Mouse (Mus musculus) limb, embryonic 14.5 days (tissue): Measurements from ENCODE around the gene Capn12. TPM values are rescaled to one million over a fixed set of nuclear protein-coding genes. Genes with fewer than 3 reads are reported as not detected.

ENCODE experiments used
- ATAC-seq: fragments of 200-750 bp; cut with Nextera tagmentation; 2 replicates; pipeline ENCODE4 v1.8.0; 2017; ENCODE audit warnings: low read depth, moderate number of reproducible peaks, moderate TSS enrichment; ENCODE audit not compliant: low FRiP score
- DNase-seq: peaks from one replicate; pipeline ENCODE4 v3.0.0-alpha.2; 2015; ENCODE audit warnings: low spot score
- H3K27ac ChIP-seq: fragments of 300-500 bp; sonication (generic); replicated peaks from 2 replicates; pipeline ENCODE4 v1.5.1; 2014; ENCODE audit warnings: low read depth, mild to moderate bottlenecking, low read length, moderate library complexity, mixed read lengths
- H3K27me3 ChIP-seq: fragments of 300-500 bp; sonication (generic); 2 replicates; pipeline ENCODE4 v1.6.1; 2014; ENCODE audit warnings: low read length, mixed read lengths; ENCODE audit not compliant: control insufficient read depth, insufficient read depth
- H3K36me3 ChIP-seq: fragments of 300-500 bp; sonication (generic); 2 replicates; pipeline ENCODE4 v1.6.1; 2014; ENCODE audit warnings: mild to moderate bottlenecking, low read length, moderate library complexity, mixed read lengths; ENCODE audit not compliant: control insufficient read depth, insufficient read depth
- H3K4me1 ChIP-seq: fragments of 300-500 bp; sonication (generic); 2 replicates; pipeline ENCODE4 v1.6.1; 2014; ENCODE audit warnings: antibody characterized with exemption, low read length, mixed read lengths; ENCODE audit not compliant: control insufficient read depth, insufficient read depth
- H3K4me2 ChIP-seq: fragments of 300-500 bp; sonication (generic); replicated peaks from 2 replicates; pipeline ENCODE4 v1.6.1; 2014; ENCODE audit warnings: low read depth, mild to moderate bottlenecking, low read length, moderate library complexity; ENCODE audit not compliant: severe bottlenecking
- H3K4me3 ChIP-seq: fragments of 300-500 bp; sonication (generic); replicated peaks from 2 replicates; pipeline ENCODE4 v1.5.1; 2014; ENCODE audit warnings: low read length
- H3K9ac ChIP-seq: fragments of 300-500 bp; sonication (generic); 2 replicates; pipeline ENCODE4 v1.6.1; 2014; ENCODE audit warnings: mild to moderate bottlenecking, low read depth, low read length, moderate library complexity; ENCODE audit not compliant: severe bottlenecking
- H3K9me3 ChIP-seq: fragments of 300-500 bp; sonication (generic); 2 replicates; pipeline ENCODE4 v1.6.1; 2016; ENCODE audit warnings: low read length; ENCODE audit not compliant: control insufficient read depth
- POLR2A ChIP-seq: fragments of 200-500 bp; IDR thresholded peaks from 2 replicates; pipeline ENCODE4 v1.8.0; 2012; ENCODE audit warnings: inconsistent platforms, mild to moderate bottlenecking, moderate library complexity, borderline replicate concordance; ENCODE audit not compliant: insufficient read depth, insufficient read length; ENCODE audit errors: extremely low read depth
- WGBS: fragments of 180-500 bp; shearing (Covaris S2); extraction: QIAGEN DNeasy Blood & Tissue Kit; methylation state at CpG from one replicate; pipeline ENCODE4 v1.1.7; 2014; 5-methylcytosine and 5-hydroxymethylcytosine counted together
- polyA plus RNA-seq, 2 experiments: library from polyadenylated mRNA; depleted of rRNA in 1 of 2; stranded (reverse) in 1 of 2; unstranded in 1 of 2; fragments of >200 nt; fragmentation: Nextera tagmentation in 1 of 2; extraction: Ambion mirVana in 1 of 2; gene quantifications; 2 replicates each; pipeline versions ENCODE4 v1.2.1 to v1.2.3; 2012 to 2014

The Capn12 gene
- polyA plus RNA-seq, 2 experiments: 0.25 to 0.58 TPM

DNA sequence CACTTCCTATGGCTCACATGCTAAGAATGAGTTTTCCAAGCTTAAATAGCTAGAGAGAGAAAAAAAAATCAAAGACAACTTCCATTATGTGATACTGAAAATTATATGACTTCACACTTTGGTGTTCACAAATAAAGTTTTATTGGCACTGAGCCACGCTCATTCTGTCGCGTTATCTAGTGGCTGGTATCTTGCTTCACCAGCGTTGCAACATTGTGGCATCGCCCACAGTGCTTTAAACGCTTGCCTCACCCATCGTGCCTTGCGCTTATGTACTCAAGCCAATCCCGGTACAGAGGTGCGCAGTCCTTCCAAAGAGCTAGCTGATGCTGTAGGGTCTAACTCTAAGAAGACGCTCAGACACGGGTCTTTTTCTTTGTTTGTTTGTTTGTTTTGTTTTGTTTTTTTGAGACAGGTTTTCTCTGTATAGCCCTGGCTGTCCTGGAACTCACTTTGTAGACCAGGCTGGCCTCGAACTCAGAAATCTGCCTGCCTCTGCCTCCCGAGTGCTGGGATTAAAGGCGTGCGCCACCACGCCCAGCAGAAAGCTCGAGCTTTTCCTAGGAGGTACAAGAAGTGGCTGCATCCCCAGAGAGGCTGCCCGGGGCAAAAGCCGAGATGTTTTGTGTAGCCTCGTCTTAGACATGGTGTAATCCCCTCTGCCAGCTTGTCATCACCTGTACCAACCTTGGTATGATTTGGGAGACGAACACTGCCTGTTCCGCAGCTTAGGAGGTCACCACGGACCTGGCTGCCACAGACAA lies 10.1 kb upstream of the Capn12 start:
- no peak for ATAC-seq
- Histone ChIP-seq H3K9me3 (no peaks in the 10 kb centered on the region), H3K4me3 (no peak overlapping the region), H3K4me2 (no peak overlapping the region), H3K27ac (no peak overlapping the region), H3K9ac (no peak overlapping the region), H3K36me3 (no peaks in the 10 kb centered on the region), H3K27me3 (no peaks in the 10 kb centered on the region), H3K4me1 (no peaks in the 10 kb centered on the region; the same call in 1 of the 2 replicates)
- WGBS: 88% methylated on average over 24 of the region's 24 CpGs
- TF ChIP-seq POLR2A: no peak
- no peak for DNase-seq

GRCm38 (mm10) chr7:28874565-28874964 lies 6.7 kb upstream of the Capn12 start:
- 45% methylated on average over 2 of the region's 2 CpGs for WGBS
- H3K4me2 ChIP-seq: no peak overlapping the region
- no peak for TF ChIP-seq POLR2A
- no peak overlapping the region for H3K9ac ChIP-seq
- ATAC-seq: no peak
- no peak overlapping the region for H3K4me3 ChIP-seq
- H3K36me3 ChIP-seq: no peaks in the 10 kb centered on the region
- no peaks in the 10 kb centered on the region for H3K27me3 ChIP-seq
- no peak overlapping the region for H3K27ac ChIP-seq
- no peaks in the 10 kb centered on the region for H3K9me3 ChIP-seq
- DNase-seq: no peak
- H3K4me1 ChIP-seq: no peaks in the 10 kb centered on the region

DNA sequence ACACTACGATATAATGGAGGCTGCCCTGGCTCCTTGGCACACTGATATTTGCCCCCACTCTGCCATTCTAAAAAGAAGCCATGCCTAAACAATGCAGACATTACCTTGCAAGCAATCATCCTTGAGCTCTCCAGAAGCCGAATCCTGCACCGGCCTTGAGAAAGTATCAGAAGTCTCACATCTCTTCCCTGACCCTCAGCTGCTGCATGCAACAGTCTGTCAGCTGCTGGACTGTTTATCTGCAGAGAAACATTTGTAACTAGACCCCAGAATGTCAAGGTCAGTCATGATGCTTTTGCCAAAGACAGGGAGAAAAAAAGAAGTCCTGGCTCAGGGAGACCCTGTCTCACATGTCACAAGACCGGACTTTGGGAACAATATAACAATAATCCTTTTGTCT lies 5.1 kb upstream of the Capn12 start:
- WGBS: 78% methylated on average over 4 of the region's 4 CpGs
- Histone ChIP-seq H3K27ac (no peak overlapping the region), H3K4me3 (no peak overlapping the region), H3K9ac (no peak overlapping the region), H3K27me3 (no peaks in the 10 kb centered on the region), H3K36me3 (no peaks in the 10 kb centered on the region), H3K4me2 (no peak overlapping the region), H3K4me1 (no peaks in the 10 kb centered on the region), H3K9me3 (no peaks in the 10 kb centered on the region)
- DNase-seq: no peak
- TF ChIP-seq POLR2A: no peak
- no peak for ATAC-seq

DNA sequence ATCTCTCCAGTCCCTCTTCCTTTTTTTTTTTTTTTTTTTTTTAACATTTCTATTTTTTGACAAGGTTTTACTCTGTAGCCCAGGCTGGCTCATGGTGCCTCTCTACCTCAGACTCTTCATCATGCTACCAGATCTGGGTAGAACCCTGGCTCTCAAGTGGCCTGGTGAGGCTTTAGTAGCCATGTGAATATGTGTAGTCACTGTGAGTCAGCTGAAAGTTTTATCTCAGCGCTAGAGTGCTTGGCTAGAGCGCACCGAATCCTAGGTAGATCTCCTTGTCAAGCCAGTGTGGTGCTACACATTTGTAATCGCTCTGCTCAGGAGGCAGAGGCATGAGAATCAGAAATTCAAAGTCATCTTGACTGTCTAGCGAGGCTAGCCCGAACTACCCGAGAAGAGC lies 4.1 kb upstream of the Capn12 start:
- no peak for TF ChIP-seq POLR2A
- H3K9me3 ChIP-seq: no peaks in the 10 kb centered on the region
- WGBS: 86% methylated on average over 7 of the region's 7 CpGs
- H3K4me1 ChIP-seq: no peaks in the 10 kb centered on the region
- H3K27me3 ChIP-seq: no peaks in the 10 kb centered on the region
- no peaks in the 10 kb centered on the region for H3K36me3 ChIP-seq
- H3K4me2 ChIP-seq: no peak overlapping the region
- H3K27ac ChIP-seq: no peak overlapping the region
- DNase-seq (no peak), ATAC-seq (no peak)
- H3K4me3 ChIP-seq: no peak overlapping the region
- no peak overlapping the region for H3K9ac ChIP-seq

DNA sequence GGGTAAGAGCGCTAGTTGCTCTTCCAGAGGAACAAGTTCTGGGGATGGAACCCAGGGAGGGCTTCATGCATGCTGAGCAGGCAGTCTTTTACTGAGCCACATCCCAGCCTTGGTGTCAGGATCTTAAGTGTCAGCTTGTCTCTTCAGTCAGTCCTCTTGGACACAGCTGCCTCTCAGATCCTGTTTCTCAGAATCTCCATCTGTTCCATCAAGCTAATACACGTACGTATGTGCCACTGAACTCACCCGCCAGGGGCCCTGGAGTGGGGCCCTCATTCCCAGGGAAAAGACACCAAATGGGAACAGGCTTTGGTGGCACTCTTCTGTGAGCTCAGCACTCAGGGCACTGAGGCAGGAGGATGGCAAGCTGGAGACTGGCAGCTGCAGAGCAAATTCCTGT lies 3.4 kb upstream of the Capn12 start:
- no peak for TF ChIP-seq POLR2A
- Histone ChIP-seq H3K4me2 (no peak overlapping the region), H3K4me3 (no peak overlapping the region), H3K27ac (no peak overlapping the region), H3K27me3 (no peaks in the 10 kb centered on the region), H3K4me1 (no peaks in the 10 kb centered on the region), H3K36me3 (no peaks in the 10 kb centered on the region), H3K9me3 (no peaks in the 10 kb centered on the region), H3K9ac (no peak overlapping the region)
- DNase-seq (no peak), ATAC-seq (no peak)
- WGBS: 63% methylated on average over 4 of the region's 4 CpGs

DNA sequence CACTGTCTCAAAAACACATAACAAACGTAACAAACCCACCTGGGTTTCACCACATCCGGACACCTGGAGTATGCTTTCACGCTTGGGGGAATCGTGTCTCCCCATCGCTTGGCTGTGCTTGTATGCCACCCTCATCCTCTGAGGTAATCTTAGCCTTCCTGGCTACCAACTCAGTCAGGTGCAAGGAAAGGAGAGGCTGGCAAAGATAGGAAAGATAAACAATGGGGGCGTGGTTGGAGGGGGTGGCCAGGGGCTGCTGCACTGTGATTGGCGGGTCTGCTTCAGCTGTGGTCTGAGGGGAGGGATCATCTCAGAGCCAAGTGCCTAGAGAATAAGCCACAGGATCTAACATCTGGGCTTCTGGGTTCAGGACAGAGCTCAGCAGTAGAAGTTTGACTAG lies 1.6 kb upstream of the Capn12 start:
- 62% methylated on average over 7 of the region's 7 CpGs for WGBS
- Histone ChIP-seq H3K27ac (no peak overlapping the region), H3K9me3 (no peaks in the 10 kb centered on the region), H3K36me3 (no peaks in the 10 kb centered on the region), H3K4me3 (no peak overlapping the region), H3K4me2 (no peak overlapping the region), H3K4me1 (no peaks in the 10 kb centered on the region), H3K9ac (no peak overlapping the region), H3K27me3 (no peaks in the 10 kb centered on the region)
- TF ChIP-seq POLR2A: no peak
- no peak for DNase-seq
- ATAC-seq: no peak
